Mouse (Mus musculus): ENCODE measurements around the gene Spin2e.
"Not testable (repeated sequence)": the region's sequence is repeated elsewhere in the genome, so short reads cannot be mapped to it uniquely, and the experiment has no call there.

The Spin2e gene

GRCm38 (mm10) chrX:31618820-31619219 lies at the start of gene Spin2e:
Gene Spin2e, minus strand, starts transcription at chrX:31618920.
- not testable (repeated sequence) for DNase-seq

- not testable (repeated sequence) for DNase-seq
Measured at GRCm38 (mm10) chrX:31574183-31574582, 44.5 kb downstream of the Spin2e start, which contains the start of gene Gm21883. Gene Gm21883, minus strand, starts transcription at chrX:31574283.

Measured in lung, postnatal 36 days (tissue).